Mouse (Mus musculus): ENCODE measurements around the gene Urb2.
"Not testable (repeated sequence)": the region's sequence is repeated elsewhere in the genome, so short reads cannot be mapped to it uniquely, and the experiment has no call there.

Gene Urb2

GRCm38 (mm10) chr8:124014751-124015150 lies 6.6 kb upstream of the Urb2 start:
- DNase-seq (ENCODE audit: low spot score in 2 of 2), result no peak

- DNase-seq (ENCODE audit: low spot score in 2 of 2), result no peak
These were observed 1.5 kb upstream of the Urb2 start for GRCm38 (mm10) chr8:124019782-124020181.

GRCm38 (mm10) chr8:124020439-124021236 lies 670 bp upstream of the Urb2 start:
- DNase-seq (ENCODE audit: low spot score in 2 of 2), result peak in 1 of 2 experiments; percentile 27

DNA sequence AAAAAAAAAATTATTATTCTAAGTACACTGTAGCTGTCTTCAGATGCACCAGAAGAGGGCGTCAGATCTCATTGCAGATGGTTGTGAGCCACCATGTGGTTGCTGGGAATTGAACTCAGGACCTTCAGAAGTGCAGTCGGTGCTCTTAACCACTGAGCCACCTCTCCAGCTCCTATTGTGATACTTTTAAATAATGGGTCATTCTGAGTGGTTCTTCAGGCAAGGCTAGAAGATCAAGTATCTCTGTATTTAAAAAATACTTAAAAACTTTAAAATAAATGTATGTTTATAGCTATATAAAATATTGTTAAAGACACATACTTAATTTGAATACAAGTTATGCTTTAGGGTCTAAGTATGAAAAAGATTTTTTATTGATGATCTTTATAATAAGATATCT lies 5.0 kb downstream of the Urb2 start:
- not testable (repeated sequence) for DNase-seq (ENCODE audit: low spot score in 2 of 2)

GRCm38 (mm10) chr8:124027831-124028230 lies 6.5 kb downstream of the Urb2 start:
- DNase-seq (ENCODE audit: low spot score in 2 of 2), result no peak

DNA sequence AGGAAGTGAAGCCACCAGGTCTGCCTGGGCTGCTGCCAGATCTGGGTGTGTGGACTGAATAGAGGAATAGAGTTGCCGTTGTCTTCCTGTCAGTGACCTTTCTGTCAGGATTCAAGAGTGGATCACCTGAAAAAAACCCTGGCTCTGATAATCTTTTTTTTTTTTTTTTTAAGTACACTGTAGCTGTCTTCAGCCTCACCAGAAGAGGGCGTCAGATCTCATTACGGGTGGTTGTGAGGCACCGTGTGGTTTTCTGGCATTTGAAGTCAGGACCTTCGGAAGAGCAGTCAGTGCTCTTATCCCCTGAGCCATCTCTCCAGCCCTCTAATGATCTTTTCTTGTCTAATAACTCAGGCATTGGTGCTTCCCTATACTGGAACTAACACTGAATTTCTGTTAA lies 12.1 kb downstream of the Urb2 start:
- no peak for DNase-seq (ENCODE audit: low spot score in 2 of 2)

DNA sequence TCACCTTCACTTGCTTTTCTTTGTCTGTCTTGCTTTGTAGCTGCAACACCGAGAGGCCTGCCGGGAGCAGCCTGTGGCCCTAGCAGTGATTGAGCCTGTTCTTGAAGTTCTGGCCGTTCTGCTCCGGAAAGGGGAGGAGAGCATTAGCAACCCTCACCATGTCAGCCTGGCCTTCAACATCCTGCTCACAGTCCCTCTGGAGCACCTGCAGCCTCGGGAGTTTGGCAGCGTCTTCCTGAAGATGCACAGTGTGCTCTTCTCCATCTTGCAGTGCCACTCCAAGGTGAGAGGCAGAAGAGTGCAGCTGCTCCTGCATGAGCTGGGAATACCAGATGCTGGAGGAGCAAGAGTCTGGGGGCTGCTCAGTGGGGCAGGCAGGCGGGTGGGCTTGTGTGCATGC lies 16.8 kb downstream of the Urb2 start:
- DNase-seq (ENCODE audit: low spot score in 2 of 2), result no peak

GRCm38 (mm10) chr8:124039351-124039750 lies 18.0 kb downstream of the Urb2 start:
- no peak for DNase-seq (ENCODE audit: low spot score in 2 of 2)

GRCm38 (mm10) chr8:124042201-124042600 lies 20.9 kb downstream of the Urb2 start:
- DNase-seq (ENCODE audit: low spot score in 2 of 2), result no peak

GRCm38 (mm10) chr8:124044421-124044820 lies 23.1 kb downstream of the Urb2 start:
- DNase-seq (ENCODE audit: low spot score in 2 of 2), result no peak

DNA sequence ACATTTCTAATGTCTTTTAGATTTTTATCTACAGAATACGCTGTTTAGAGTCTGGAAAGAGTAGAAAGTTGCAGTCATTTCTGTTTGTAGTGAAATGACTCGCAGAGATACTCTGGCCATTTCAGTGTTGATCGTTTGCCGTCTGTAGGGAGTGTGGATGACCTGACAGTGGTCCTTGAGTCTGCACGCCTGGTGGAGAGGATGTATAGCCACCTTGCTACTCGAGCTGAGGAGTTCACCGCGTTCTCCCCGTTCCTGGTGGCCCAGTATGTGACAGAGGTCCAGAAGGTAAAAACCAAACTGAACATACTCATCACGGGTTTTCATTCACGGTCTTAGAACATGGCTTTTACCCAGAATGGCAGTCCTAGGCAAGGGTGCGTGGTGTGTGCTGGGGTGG lies 23.6 kb downstream of the Urb2 start:
- DNase-seq (ENCODE audit: low spot score in 2 of 2), result no peak

GRCm38 (mm10) chr8:124045856-124046255 lies 24.5 kb downstream of the Urb2 start:
- no peak for DNase-seq (ENCODE audit: low spot score in 2 of 2)

- DNase-seq (ENCODE audit: low spot score in 2 of 2), result peak in 1 of 2 experiments; percentile 61
These were observed 30.8 kb downstream of the Urb2 start for GRCm38 (mm10) chr8:124052110-124052509.

DNA sequence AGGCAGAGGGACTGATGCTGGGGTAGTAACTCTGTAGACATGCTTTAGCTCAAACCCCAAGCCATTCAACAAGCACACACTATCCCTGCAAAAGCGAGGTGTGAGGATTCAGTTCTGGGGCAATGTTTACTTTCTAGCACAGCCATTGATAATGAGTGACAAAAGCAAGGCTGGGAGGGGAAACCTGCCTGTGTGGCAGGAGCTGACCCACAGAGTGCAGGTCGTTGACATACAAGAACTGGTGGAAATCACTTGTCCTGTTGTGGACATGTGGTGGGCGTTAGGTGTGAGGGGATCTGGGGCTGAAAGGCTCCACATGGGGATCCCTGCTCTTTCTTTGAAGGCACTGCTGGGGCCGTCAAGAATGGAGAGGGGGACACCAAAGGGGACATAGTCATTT lies 31.3 kb downstream of the Urb2 start:
- no peak for DNase-seq (ENCODE audit: low spot score in 2 of 2)

GRCm38 (mm10) chr8:124056832-124057655 lies 35.7 kb downstream of the Urb2 start:
- no peak for DNase-seq (ENCODE audit: low spot score in 2 of 2)

GRCm38 (mm10) chr8:124066325-124067058 lies 45.2 kb downstream of the Urb2 start:
- no peak for DNase-seq (ENCODE audit: low spot score in 2 of 2)

- no peak for DNase-seq (ENCODE audit: low spot score in 2 of 2)
These were observed 45.9 kb downstream of the Urb2 start for GRCm38 (mm10) chr8:124067059-124067750.

DNA sequence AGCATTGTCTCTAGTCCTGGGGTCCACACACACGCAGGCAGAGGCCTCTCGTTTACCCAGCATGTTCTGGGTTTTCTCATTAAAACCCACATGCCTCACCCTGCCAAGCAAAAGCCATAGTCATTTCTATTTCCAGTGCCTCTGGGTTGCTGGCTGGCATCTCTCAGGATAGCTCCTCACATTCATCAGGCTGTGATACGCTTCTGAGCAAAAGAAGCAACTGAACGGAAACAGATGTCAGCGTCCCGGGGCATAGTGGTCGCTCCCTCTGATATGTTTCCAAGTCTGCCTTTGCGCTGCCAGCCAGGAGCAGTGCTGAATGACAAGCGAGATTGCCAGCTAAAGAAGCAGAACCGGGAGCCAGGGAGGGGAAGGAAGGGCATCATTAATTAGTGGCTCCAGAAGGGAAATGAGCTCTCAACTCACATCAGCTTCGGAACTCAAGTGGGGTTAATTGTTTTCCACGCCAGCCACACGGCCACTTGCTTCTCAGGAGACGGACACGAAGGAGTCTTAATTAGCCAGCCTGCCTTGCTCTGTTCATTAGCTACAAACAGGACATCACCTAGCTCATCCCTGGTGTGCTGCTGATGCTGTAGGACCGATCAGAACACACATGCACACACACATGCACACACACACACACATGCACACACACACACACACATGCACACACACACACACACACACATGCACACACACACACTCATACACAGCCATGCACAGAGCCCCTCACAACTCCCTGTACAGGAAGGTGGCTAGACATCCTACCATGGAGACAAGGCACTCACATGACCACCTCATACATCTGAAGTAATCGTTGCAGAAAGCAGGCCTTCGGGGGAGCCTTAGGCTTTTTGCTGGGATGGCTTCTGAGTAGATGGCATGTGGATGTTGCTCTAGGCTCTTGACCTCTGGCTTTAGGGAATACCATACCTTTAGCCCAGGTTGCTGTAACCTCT lies 49.3 kb downstream of the Urb2 start:
- DNase-seq (ENCODE audit: low spot score in 2 of 2), result peak; percentile 46 to 51

GRCm38 (mm10) chr8:124075977-124076376 lies 54.7 kb downstream of the Urb2 start:
- DNase-seq (ENCODE audit: low spot score in 2 of 2), result no peak

- no peak for DNase-seq (ENCODE audit: low spot score in 2 of 2)
These were observed 55.1 kb downstream of the Urb2 start for GRCm38 (mm10) chr8:124076416-124076815.
